ENCODE assay signal across 17 mouse cellular contexts in the genomic region with DNA sequence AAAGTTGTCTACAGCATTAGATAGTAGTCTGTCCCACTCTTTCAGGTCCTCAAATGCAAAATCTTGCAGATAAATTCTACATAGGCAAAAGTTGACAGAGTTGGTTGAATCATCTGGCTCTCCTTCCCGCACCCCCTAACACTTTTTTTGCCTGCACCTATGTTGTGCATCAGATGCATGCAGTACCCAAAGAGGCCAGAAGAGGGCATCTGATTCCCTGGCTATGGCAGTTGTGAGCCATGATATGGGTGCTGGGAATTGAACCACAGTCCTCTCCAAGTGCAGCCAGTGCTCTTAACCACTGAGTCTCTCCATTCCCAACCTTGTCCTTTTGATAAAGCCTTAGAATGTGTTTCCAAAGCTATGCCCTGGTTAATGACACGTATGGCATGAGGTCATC. TPM values are rescaled to one million over a fixed set of nuclear protein-coding genes. Genes with fewer than 3 reads are reported as not detected.
A peak's percentile ranks its signal among the peaks of the same experiment; 100 is the strongest.
DNase-seq lines count a peak whose midpoint lies in the region; ATAC-seq and TF ChIP-seq lines count a peak whose summit lies in the region.
"Had no signal": no experiment of that assay in that cellular context is flagged by ENCODE, and none has a peak within 500 bp of the region (broad histone marks: within the 10 kb centered on the region; RNA-seq: fewer than 3 reads in every experiment).

No protein-coding gene starts in this region.

- no peak overlapping the region for H3K4me2 ChIP-seq in hindbrain, postnatal 0 days (ENCODE audit: low read depth, low read length)
- H3K4me2 ChIP-seq in hindbrain, embryonic 13.5 days = no peak overlapping the region
- no peak overlapping the region for H3K4me2 ChIP-seq in lung, embryonic 14.5 days
- no peak overlapping the region for H3K4me2 ChIP-seq in heart, embryonic 12.5 days
- H3K4me2 ChIP-seq: heart, embryonic 15.5 days; hindbrain, embryonic 14.5 days; midbrain, embryonic 11.5 days had no signal

- 96% methylated on average over 2 of the region's 2 CpGs for WGBS in hindbrain, postnatal 0 days
- 97% methylated on average over 2 of the region's 2 CpGs for WGBS in hindbrain, embryonic 13.5 days
- 99% methylated on average over 2 of the region's 2 CpGs for WGBS in lung, embryonic 14.5 days
- whole genome bisulfite sequencing in thymus, adult 2 months = 98% methylated on average over 2 of the region's 2 CpGs
- 90% methylated on average over 2 of the region's 2 CpGs for WGBS in heart, embryonic 12.5 days

- no peak overlapping the region for H3K9ac ChIP-seq in hindbrain, postnatal 0 days (replicated peaks; ENCODE audit: low read length)
- no peak overlapping the region for H3K9ac ChIP-seq in hindbrain, embryonic 13.5 days
- H3K9ac ChIP-seq in lung, embryonic 14.5 days = no peak overlapping the region
- no peak overlapping the region for H3K9ac ChIP-seq in ES-Bruce4 (ENCODE audit: low read depth, poor library complexity, severe bottlenecking)
- H3K9ac ChIP-seq in heart, embryonic 12.5 days = no peak overlapping the region
- H3K9ac ChIP-seq: heart, embryonic 15.5 days; hindbrain, embryonic 14.5 days had no signal

- no peak overlapping the region for H3K27ac ChIP-seq in hindbrain, postnatal 0 days
- H3K27ac ChIP-seq in hindbrain, embryonic 13.5 days = no peak overlapping the region
- no peak overlapping the region for H3K27ac ChIP-seq in lung, embryonic 14.5 days (ENCODE audit: low read depth)
- no peak overlapping the region for H3K27ac ChIP-seq in ES-Bruce4 (ENCODE audit: insufficient read depth, low read length)
- no peak overlapping the region for H3K27ac ChIP-seq in thymus, adult 2 months (ENCODE audit: control insufficient read depth, insufficient read depth, low read length)
- no peak overlapping the region for H3K27ac ChIP-seq in heart, embryonic 12.5 days (ENCODE audit: poor library complexity, severe bottlenecking)
- H3K27ac ChIP-seq: heart, embryonic 15.5 days; hindbrain, embryonic 14.5 days had no signal

- H3K4me1 ChIP-seq in hindbrain, postnatal 0 days (ENCODE audit: insufficient read depth, low read length) = no peaks in the 10 kb centered on the region
- no peaks in the 10 kb centered on the region for H3K4me1 ChIP-seq in hindbrain, embryonic 13.5 days (replicated peaks)
- H3K4me1 ChIP-seq in lung, embryonic 14.5 days (ENCODE audit: insufficient read depth) = no peaks in the 10 kb centered on the region
- H3K4me1 ChIP-seq in ES-Bruce4 (ENCODE audit: control insufficient read depth, insufficient read depth, low read length) = peaks cover 6% of the 10 kb centered on the region
- peaks cover 11% of the 10 kb centered on the region for H3K4me1 ChIP-seq in thymus, adult 2 months (replicated peaks; ENCODE audit: control insufficient read depth, insufficient read depth, low read length)
- no peaks in the 10 kb centered on the region for H3K4me1 ChIP-seq in heart, embryonic 12.5 days (replicated peaks)

- no peak for ATAC-seq in hindbrain, postnatal 0 days
- ATAC-seq in hindbrain, embryonic 13.5 days (ENCODE audit: low FRiP score) = no peak
- no peak for ATAC-seq in lung, embryonic 14.5 days (ENCODE audit: insufficient read depth)
- ATAC-seq in megakaryocyte progenitor cell, adult 5-6 weeks (replicated peaks; ENCODE audit: poor library complexity) = peak; percentile 40; the same call in 1 of the 2 replicates
- no peak; the same call in 1 of the 2 replicates for ATAC-seq in heart, embryonic 12.5 days (ENCODE audit: insufficient number of reproducible peaks, low FRiP score)

- peak; percentile 40 for TF ChIP-seq CTCF in hindbrain, postnatal 0 days (IDR thresholded peaks at IDR 0.05; ENCODE audit: low read depth)
- TF ChIP-seq CTCF in lung, embryonic 14.5 days (IDR thresholded peaks at IDR 0.05; ENCODE audit: low read depth) = peak; percentile 55
- peak; percentile 46 for TF ChIP-seq CTCF in ES-Bruce4 (IDR thresholded peaks at IDR 0.05; ENCODE audit: low read depth, low read length)
- TF ChIP-seq CTCF in thymus, adult 2 months (IDR thresholded peaks at IDR 0.05; ENCODE audit: borderline replicate concordance, control insufficient read depth, extremely low read depth, insufficient read depth, low read length, poor library complexity) = no peak

- no peak for TF ChIP-seq EP300 in ES-Bruce4 (IDR thresholded peaks at IDR 0.05; ENCODE audit: insufficient read depth, low read depth, low read length)

- H3K4me3 ChIP-seq in hindbrain, postnatal 0 days (ENCODE audit: low read length) = no peak overlapping the region
- no peak overlapping the region for H3K4me3 ChIP-seq in hindbrain, embryonic 13.5 days
- no peak overlapping the region for H3K4me3 ChIP-seq in lung, embryonic 14.5 days (ENCODE audit: low read depth, low read length)
- H3K4me3 ChIP-seq in ES-Bruce4 (ENCODE audit: low read depth, low read length) = no peak overlapping the region
- H3K4me3 ChIP-seq in thymus, adult 2 months (ENCODE audit: control insufficient read depth, insufficient read depth, low read length) = no peak overlapping the region
- H3K4me3 ChIP-seq in heart, embryonic 12.5 days = no peak overlapping the region
- H3K4me3 ChIP-seq: erythroblast, embryonic 14.5 days; heart, embryonic 15.5 days; myocyte had no signal

- DNase-seq in hindbrain, postnatal 0 days (ENCODE audit: low spot score) = no peak
- DNase-seq in lung, embryonic 14.5 days = no peak
- no peak for DNase-seq in lung, postnatal 25 days (ENCODE audit: low spot score)
- no peak for DNase-seq in thymus, adult 2 months
- DNase-seq: adrenal gland, adult 2 months; cerebellum, adult 8-10 months; gastrocnemius, postnatal 36 days; layer of hippocampus, adult 9-11 months had no signal

- no peak for TF ChIP-seq POLR2A in ES-Bruce4 (IDR thresholded peaks at IDR 0.05; ENCODE audit: insufficient read depth, low read length)
- TF ChIP-seq POLR2A in thymus, adult 2 months (IDR thresholded peaks at IDR 0.05; ENCODE audit: control insufficient read depth, extremely low read depth, insufficient read depth, low read length, poor library complexity) = no peak

- no peaks in the 10 kb centered on the region for H3K27me3 ChIP-seq in hindbrain, postnatal 0 days (ENCODE audit: insufficient read depth, low read length)
- no peaks in the 10 kb centered on the region for H3K27me3 ChIP-seq in hindbrain, embryonic 13.5 days
- H3K27me3 ChIP-seq in lung, embryonic 14.5 days (ENCODE audit: insufficient read depth, low read length) = no peaks in the 10 kb centered on the region
- no peaks in the 10 kb centered on the region for H3K27me3 ChIP-seq in ES-Bruce4 (ENCODE audit: control insufficient read depth, insufficient read depth, low read length, poor library complexity, severe bottlenecking)
- no peaks in the 10 kb centered on the region for H3K27me3 ChIP-seq in thymus, adult 2 months (ENCODE audit: control insufficient read depth, insufficient read depth, low read length)
- 0 out of 2 replicates have a peak, but pooled peaks cover 4% of the 10 kb centered on the region for H3K27me3 ChIP-seq in heart, embryonic 12.5 days (replicated peaks)
- H3K27me3 ChIP-seq: heart, embryonic 15.5 days had no signal

- H3K9me3 ChIP-seq in hindbrain, postnatal 0 days (ENCODE audit: low read length) = no peaks in the 10 kb centered on the region
- no peaks in the 10 kb centered on the region for H3K9me3 ChIP-seq in hindbrain, embryonic 13.5 days
- H3K9me3 ChIP-seq in lung, embryonic 14.5 days (ENCODE audit: low read depth, low read length) = no peaks in the 10 kb centered on the region
- H3K9me3 ChIP-seq in ES-Bruce4 (replicated peaks; ENCODE audit: control insufficient read depth, insufficient read depth, low read length, poor library complexity, severe bottlenecking) = no peaks in the 10 kb centered on the region
- H3K9me3 ChIP-seq in heart, embryonic 12.5 days (replicated peaks) = peaks cover 6% of the 10 kb centered on the region; the same call in 1 of the 2 replicates
- H3K9me3 ChIP-seq: heart, embryonic 15.5 days had no signal

- no peaks in the 10 kb centered on the region for H3K36me3 ChIP-seq in hindbrain, postnatal 0 days (ENCODE audit: insufficient read depth, low read length)
- H3K36me3 ChIP-seq in hindbrain, embryonic 13.5 days = no peaks in the 10 kb centered on the region
- no peaks in the 10 kb centered on the region for H3K36me3 ChIP-seq in lung, embryonic 14.5 days (ENCODE audit: insufficient read depth)
- no peaks in the 10 kb centered on the region for H3K36me3 ChIP-seq in ES-Bruce4 (ENCODE audit: control insufficient read depth, insufficient read depth, low read length, poor library complexity, severe bottlenecking)
- H3K36me3 ChIP-seq in thymus, adult 2 months (ENCODE audit: control insufficient read depth, insufficient read depth, low read length) = no peaks in the 10 kb centered on the region
- no peaks in the 10 kb centered on the region for H3K36me3 ChIP-seq in heart, embryonic 12.5 days
- H3K36me3 ChIP-seq: heart, embryonic 15.5 days had no signal

RNA-seq across cellular contexts. Expression of a gene that starts 13.8 kb away (rescaled TPM):
- 0.93 and 1.2 TPM in 2 replicates for total RNA-seq in hindbrain, postnatal 0 days (2014; rRNA removed)
- polyA plus RNA-seq in hindbrain, postnatal 0 days (2015; fragmentation: Nextera tagmentation; extraction: Ambion mirVana) = 0.66 and 0.73 TPM in 2 replicates
- polyA plus RNA-seq in hindbrain, embryonic 13.5 days (2015; fragmentation: Nextera tagmentation; extraction: Ambion mirVana) = 1.8 and 1.9 TPM in 2 replicates
- polyA plus RNA-seq in lung, embryonic 14.5 days (2014; fragmentation: Nextera tagmentation; extraction: Ambion mirVana) = 1.1 and 1.2 TPM in 2 replicates
- polyA plus RNA-seq in ES-Bruce4 (2011; ENCODE audit: insufficient read depth, insufficient read length, low read depth, missing spikeins) = 0.67 and 1.1 TPM in 2 replicates
- 0.22 TPM in 2 replicates for total RNA-seq in megakaryocyte progenitor cell, adult 5-6 weeks (2015)
- 0.25 and 0.88 TPM in 2 replicates for total RNA-seq in megakaryocyte progenitor cell, adult 5-6 weeks (2017)
- 1.3 and 1.6 TPM in 2 replicates for polyA plus RNA-seq in thymus, adult 2 months (2012; rRNA removed)
- polyA plus RNA-seq in heart, embryonic 12.5 days (2016; fragmentation: Nextera tagmentation; extraction: Ambion mirVana) = 0.91 and 1.0 TPM in 2 replicates
- polyA plus RNA-seq: erythroblast, embryonic 14.5 days had no signal

RNA-seq across cellular contexts. Expression of a gene that starts 21.7 kb away (rescaled TPM):
- total RNA-seq in hindbrain, postnatal 0 days (2014; rRNA removed) = 45.5 and 63.8 TPM in 2 replicates
- 176 and 181 TPM in 2 replicates for polyA plus RNA-seq in hindbrain, postnatal 0 days (2015; fragmentation: Nextera tagmentation; extraction: Ambion mirVana)
- 135 TPM in 2 replicates for polyA plus RNA-seq in hindbrain, embryonic 13.5 days (2015; fragmentation: Nextera tagmentation; extraction: Ambion mirVana)
- polyA plus RNA-seq in lung, embryonic 14.5 days (2014; fragmentation: Nextera tagmentation; extraction: Ambion mirVana) = 132 and 136 TPM in 2 replicates
- polyA plus RNA-seq in ES-Bruce4 (2011; ENCODE audit: insufficient read depth, insufficient read length, low read depth, missing spikeins) = 49.7 and 55.2 TPM in 2 replicates
- total RNA-seq in megakaryocyte progenitor cell, adult 5-6 weeks (2015) = 73.3 and 82.6 TPM in 2 replicates
- 47.8 and 49.6 TPM in 2 replicates for total RNA-seq in megakaryocyte progenitor cell, adult 5-6 weeks (2017)
- 52.9 and 53.2 TPM in 2 replicates for polyA plus RNA-seq in thymus, adult 2 months (2012; rRNA removed)
- 81.7 and 82.3 TPM in 2 replicates for polyA plus RNA-seq in heart, embryonic 12.5 days (2016; fragmentation: Nextera tagmentation; extraction: Ambion mirVana)

RNA-seq across cellular contexts. Expression of a gene that starts 22.0 kb away (rescaled TPM):
- 41.1 and 46.1 TPM in 2 replicates for total RNA-seq in hindbrain, postnatal 0 days (2014; rRNA removed)
- polyA plus RNA-seq in hindbrain, postnatal 0 days (2015; fragmentation: Nextera tagmentation; extraction: Ambion mirVana) = 600 and 645 TPM in 2 replicates
- polyA plus RNA-seq in hindbrain, embryonic 13.5 days (2015; fragmentation: Nextera tagmentation; extraction: Ambion mirVana) = 721 and 760 TPM in 2 replicates
- 935 and 1,086 TPM in 2 replicates for polyA plus RNA-seq in lung, embryonic 14.5 days (2014; fragmentation: Nextera tagmentation; extraction: Ambion mirVana)
- 289 and 317 TPM in 2 replicates for polyA plus RNA-seq in ES-Bruce4 (2011; ENCODE audit: insufficient read depth, insufficient read length, low read depth, missing spikeins)
- 632 and 667 TPM in 2 replicates for total RNA-seq in megakaryocyte progenitor cell, adult 5-6 weeks (2015)
- total RNA-seq in megakaryocyte progenitor cell, adult 5-6 weeks (2017) = 1,515 and 1,624 TPM in 2 replicates
- polyA plus RNA-seq in thymus, adult 2 months (2012; rRNA removed) = 207 and 221 TPM in 2 replicates
- 733 and 779 TPM in 2 replicates for polyA plus RNA-seq in heart, embryonic 12.5 days (2016; fragmentation: Nextera tagmentation; extraction: Ambion mirVana)

RNA-seq across cellular contexts. Expression of a gene that starts 51.7 kb away (rescaled TPM):
- total RNA-seq in hindbrain, postnatal 0 days (2014; rRNA removed) = 7.5 and 8.8 TPM in 2 replicates
- polyA plus RNA-seq in hindbrain, postnatal 0 days (2015; fragmentation: Nextera tagmentation; extraction: Ambion mirVana) = 2.7 and 3.3 TPM in 2 replicates
- 5.0 and 5.4 TPM in 2 replicates for polyA plus RNA-seq in hindbrain, embryonic 13.5 days (2015; fragmentation: Nextera tagmentation; extraction: Ambion mirVana)
- 2.7 and 2.9 TPM in 2 replicates for polyA plus RNA-seq in lung, embryonic 14.5 days (2014; fragmentation: Nextera tagmentation; extraction: Ambion mirVana)
- polyA plus RNA-seq in ES-Bruce4 (2011; ENCODE audit: insufficient read depth, insufficient read length, low read depth, missing spikeins) = 1.8 and 2.5 TPM in 2 replicates
- total RNA-seq in megakaryocyte progenitor cell, adult 5-6 weeks (2015) = 0.17 TPM in 1 of 2 replicates, not detected in the other
- total RNA-seq in megakaryocyte progenitor cell, adult 5-6 weeks (2017) = 0.03 TPM in 1 of 2 replicates, not detected in the other
- 5.0 and 5.2 TPM in 2 replicates for polyA plus RNA-seq in thymus, adult 2 months (2012; rRNA removed)
- 6.8 and 8.4 TPM in 2 replicates for polyA plus RNA-seq in heart, embryonic 12.5 days (2016; fragmentation: Nextera tagmentation; extraction: Ambion mirVana)

RNA-seq across cellular contexts. Expression of a gene that starts 56.0 kb away (rescaled TPM):
- 9.0 and 11.1 TPM in 2 replicates for total RNA-seq in hindbrain, postnatal 0 days (2014; rRNA removed)
- polyA plus RNA-seq in hindbrain, postnatal 0 days (2015; fragmentation: Nextera tagmentation; extraction: Ambion mirVana) = 1.6 and 1.8 TPM in 2 replicates
- 2.4 and 3.1 TPM in 2 replicates for polyA plus RNA-seq in hindbrain, embryonic 13.5 days (2015; fragmentation: Nextera tagmentation; extraction: Ambion mirVana)
- polyA plus RNA-seq in lung, embryonic 14.5 days (2014; fragmentation: Nextera tagmentation; extraction: Ambion mirVana) = 1.4 and 1.9 TPM in 2 replicates
- 110 and 111 TPM in 2 replicates for polyA plus RNA-seq in ES-Bruce4 (2011; ENCODE audit: insufficient read depth, insufficient read length, low read depth, missing spikeins)
- 0.85 and 1.3 TPM in 2 replicates for total RNA-seq in megakaryocyte progenitor cell, adult 5-6 weeks (2015)
- total RNA-seq in megakaryocyte progenitor cell, adult 5-6 weeks (2017) = 1.4 and 2.7 TPM in 2 replicates
- 3.4 and 4.2 TPM in 2 replicates for polyA plus RNA-seq in thymus, adult 2 months (2012; rRNA removed)
- 1.2 and 1.3 TPM in 2 replicates for polyA plus RNA-seq in heart, embryonic 12.5 days (2016; fragmentation: Nextera tagmentation; extraction: Ambion mirVana)
- polyA plus RNA-seq: erythroblast, embryonic 14.5 days had no signal
